Mouse (Mus musculus) gastrocnemius, postnatal 36 days (tissue): ENCODE results near the gene Eml6. TPM values are rescaled to one million over a fixed set of nuclear protein-coding genes. Genes with fewer than 3 reads are reported as not detected.
"Not testable (repeated sequence)": the region's sequence is repeated elsewhere in the genome, so short reads cannot be mapped to it uniquely, and the experiment has no call there.

Source experiments
- DNase-seq, 2 experiments: peaks; one replicate each; pipeline ENCODE4 v3.0.0; 2022
- intact Hi-C: fragments of 180-260 bp; cut with DNase I; formaldehyde crosslinking; loops from one replicate; pipeline ENCODE4 v1.15.1; 2025
- long read RNA-seq, 2 experiments: library from polyadenylated mRNA; stranded (forward); transcript quantifications; one replicate each; pipeline ENCODE4 v2.0.0; 2021
- total RNA-seq, 2 experiments: library from RNA; stranded (reverse); gene quantifications; 2 replicates each; pipeline ENCODE4 v1.2.3; 2021

Eml6 gene
- 1 to 10 TPM in 1 of 2 experiments, under 1 TPM in 1; 0.59 to 1.6 TPM for total RNA-seq
- long read RNA-seq, experiment 1 = 0 reads
- long read RNA-seq, experiment 2, partial matches to known transcripts = 0 of 3 reads
- long read RNA-seq, experiment 2, other reads (novel, unspliced or antisense) = 3 of 3 reads

GRCm38 (mm10) chr11:30025835-30026472 is at the start of gene Eml6:
TSS of gene Eml6 (minus strand) at chr11:30026033.
- intact Hi-C loops = loop anchor here (10.0 kb wide), 1 partner anchor 321 kb away; no protein-coding TSS in a partner anchor

GRCm38 (mm10) chr11:30057299-30057698 is 31.5 kb upstream of the Eml6 start:
- intact Hi-C loops = no loop called here
- no peak for DNase-seq

More at GRCm38 (mm10) chr11:30025835-30026472, at the start of gene Eml6:
- DNase-seq = peak; percentile 86 to 94

GRCm38 (mm10) chr11:30025144-30025543 is 689 bp downstream of the Eml6 start:
- intact Hi-C loops = loop anchor here (10.0 kb wide), 1 partner anchor 320 kb away; no protein-coding TSS in a partner anchor
- DNase-seq = no peak

GRCm38 (mm10) chr11:30024261-30025071 is 1.4 kb downstream of the Eml6 start:
- intact Hi-C loops = loop anchor here (10.0 kb wide), 1 partner anchor 320 kb away; no protein-coding TSS in a partner anchor
- DNase-seq = peak; percentile 6 to 22

GRCm38 (mm10) chr11:29986257-29986656 is 39.6 kb downstream of the Eml6 start:
- intact Hi-C loops = no loop called here
- DNase-seq = no peak

GRCm38 (mm10) chr11:29968874-29969273 is 57.0 kb downstream of the Eml6 start:
- DNase-seq = no peak
- intact Hi-C loops = no loop called here

- intact Hi-C loops = no loop called here
- DNase-seq = no peak
These were observed 66.5 kb downstream of the Eml6 start for GRCm38 (mm10) chr11:29959366-29959765.

GRCm38 (mm10) chr11:29944661-29945060 is 81.2 kb downstream of the Eml6 start:
- no peak for DNase-seq
- intact Hi-C loops = no loop called here

- no peak for DNase-seq
- intact Hi-C loops = no loop called here
These were observed 101.5 kb downstream of the Eml6 start for GRCm38 (mm10) chr11:29924332-29924731.

- intact Hi-C loops = no loop called here
- no peak for DNase-seq
These were observed 102.0 kb downstream of the Eml6 start for GRCm38 (mm10) chr11:29923851-29924250.

- intact Hi-C loops = no loop called here
- DNase-seq = no peak
These were observed 112.7 kb downstream of the Eml6 start for GRCm38 (mm10) chr11:29913180-29913579.

- intact Hi-C loops = no loop called here
These were observed 116.5 kb downstream of the Eml6 start for GRCm38 (mm10) chr11:29909330-29909729.

GRCm38 (mm10) chr11:29885160-29885559 is 140.7 kb downstream of the Eml6 start:
- intact Hi-C loops = loop anchor here (2.0 to 10.0 kb wide), 3 partner anchors 22 to 630 kb away; no protein-coding TSS in a partner anchor
- peak in 1 of 2 experiments; percentile 26 for DNase-seq

More at GRCm38 (mm10) chr11:29909330-29909729, 116.5 kb downstream of the Eml6 start:
- no peak for DNase-seq

GRCm38 (mm10) chr11:29884355-29884754 is 141.5 kb downstream of the Eml6 start:
- intact Hi-C loops = loop anchor here (2.0 to 10.0 kb wide), 3 partner anchors 22 to 630 kb away; no protein-coding TSS in a partner anchor
- no peak for DNase-seq

GRCm38 (mm10) chr11:29883024-29883423 is 142.8 kb downstream of the Eml6 start:
- no peak for DNase-seq
- intact Hi-C loops = loop anchor here (10.0 kb wide), 1 partner anchor 628 kb away; no protein-coding TSS in a partner anchor

- no peak for DNase-seq
- intact Hi-C loops = loop anchor here (10.0 kb wide), 1 partner anchor 625 kb away; no protein-coding TSS in a partner anchor
These were observed 146.2 kb downstream of the Eml6 start for GRCm38 (mm10) chr11:29879641-29880040.

- intact Hi-C loops = no loop called here
- DNase-seq = no peak
These were observed 147.9 kb downstream of the Eml6 start for GRCm38 (mm10) chr11:29877981-29878380.

- intact Hi-C loops = no loop called here
These were observed 148.6 kb downstream of the Eml6 start for GRCm38 (mm10) chr11:29877280-29877679.

GRCm38 (mm10) chr11:29874781-29875180 is 151.1 kb downstream of the Eml6 start:
- intact Hi-C loops, DNase-seq: not testable (repeated sequence)

More at GRCm38 (mm10) chr11:29877280-29877679, 148.6 kb downstream of the Eml6 start:
- DNase-seq = no peak

- no peak for DNase-seq
- intact Hi-C loops = no loop called here
These were observed 155.7 kb downstream of the Eml6 start for GRCm38 (mm10) chr11:29870174-29870573.

- DNase-seq = no peak
- intact Hi-C loops = no loop called here
These were observed 161.6 kb downstream of the Eml6 start for GRCm38 (mm10) chr11:29864269-29864668.
